Mouse (Mus musculus) liver, postnatal 0 days (tissue): Measurements from ENCODE around the gene Csrp1. TPM values are rescaled to one million over a fixed set of nuclear protein-coding genes. Genes with fewer than 3 reads are reported as not detected.

Source experiments
- ATAC-seq: fragments of 200-750 bp; cut with Nextera tagmentation; 2 replicates; pipeline ENCODE4 v1.8.0; 2017; ENCODE audit warnings: mild to moderate bottlenecking, moderate library complexity
- DNase-seq: peaks from one replicate; pipeline ENCODE4 v3.0.0-alpha.2; 2016
- H3K27ac ChIP-seq: fragments of 300-500 bp; sonication (generic); 2 replicates; pipeline ENCODE4 v1.5.1; 2014; ENCODE audit warnings: antibody characterized with exemption, moderate library complexity, mild to moderate bottlenecking, low read depth
- H3K27me3 ChIP-seq: fragments of 300-500 bp; sonication (generic); 2 replicates; pipeline ENCODE4 v1.6.1; 2014; ENCODE audit warnings: low read length, control low read depth, mixed read lengths; ENCODE audit not compliant: insufficient read depth
- H3K36me3 ChIP-seq: fragments of 300-500 bp; sonication (generic); replicated peaks from 2 replicates; pipeline ENCODE4 v1.6.1; 2014; ENCODE audit warnings: mild to moderate bottlenecking, control low read depth, low read length, moderate library complexity, mixed read lengths; ENCODE audit not compliant: insufficient read depth
- H3K4me1 ChIP-seq: fragments of 300-500 bp; sonication (generic); 2 replicates; pipeline ENCODE4 v1.6.1; 2014; ENCODE audit warnings: antibody characterized with exemption, mild to moderate bottlenecking, control low read depth; ENCODE audit not compliant: insufficient read depth
- H3K4me2 ChIP-seq: fragments of 300-500 bp; sonication (generic); 2 replicates; pipeline ENCODE4 v1.6.1; 2014; ENCODE audit warnings: low read depth, mild to moderate bottlenecking, low read length, moderate library complexity, mixed read lengths
- H3K4me3 ChIP-seq: fragments of 300-500 bp; sonication (generic); 2 replicates; pipeline ENCODE4 v1.5.1; 2014; ENCODE audit warnings: low read depth, low read length
- H3K9ac ChIP-seq: fragments of 300-500 bp; sonication (generic); replicated peaks from 2 replicates; pipeline ENCODE4 v1.6.1; 2014; ENCODE audit warnings: mild to moderate bottlenecking, moderate library complexity
- H3K9me3 ChIP-seq: fragments of 300-500 bp; sonication (generic); 2 replicates; pipeline ENCODE4 v1.6.1; 2016; ENCODE audit warnings: mild to moderate bottlenecking, control low read depth, low read length, mixed read lengths
- CTCF ChIP-seq: sonication (generic); IDR thresholded peaks from 2 replicates; pipeline ENCODE4 v1.5.1; 2016; ENCODE audit warnings: antibody characterized with exemption, low read depth
- EP300 ChIP-seq: IDR thresholded peaks from 2 replicates; pipeline ENCODE4 v1.6.1; 2016; ENCODE audit warnings: antibody characterized with exemption, low read depth, mild to moderate bottlenecking
- WGBS: fragments of 180-500 bp; shearing (Covaris S2); extraction: QIAGEN DNeasy Blood & Tissue Kit; methylation state at CpG from one replicate; pipeline ENCODE4 v1.1.7; 2014; ENCODE audit not compliant: insufficient replicate concordance; 5-methylcytosine and 5-hydroxymethylcytosine counted together
- polyA plus RNA-seq: library from polyadenylated mRNA; unstranded; fragments of >200 nt; fragmentation: Nextera tagmentation; extraction: Ambion mirVana; gene quantifications from 2 replicates; pipeline ENCODE4 v1.2.1, GENCODE M21; 2015

Csrp1 gene
- polyA plus RNA-seq, 1 experiment from 2014 or later = 23.5 TPM

GRCm38 (mm10) chr1:135725324-135725723 is 5.5 kb downstream of the Csrp1 start:
- H3K27me3 ChIP-seq = no peaks in the 10 kb centered on the region
- no peak for ATAC-seq
- no peak for DNase-seq
- no peaks in the 10 kb centered on the region for H3K36me3 ChIP-seq
- H3K4me2 ChIP-seq = no peak overlapping the region
- no peak overlapping the region for H3K9ac ChIP-seq
- H3K27ac ChIP-seq = no peak overlapping the region
- no peaks in the 10 kb centered on the region for H3K9me3 ChIP-seq
- WGBS = 64% methylated on average over 6 of the region's 6 CpGs
- peaks cover 13% of the 10 kb centered on the region for H3K4me1 ChIP-seq
- no peak for TF ChIP-seq EP300
- TF ChIP-seq CTCF = no peak
- H3K4me3 ChIP-seq = no peak overlapping the region

GRCm38 (mm10) chr1:135725936-135726335 is 6.1 kb downstream of the Csrp1 start:
- TF ChIP-seq EP300 (no peak), CTCF (no peak)
- H3K9me3 ChIP-seq = no peaks in the 10 kb centered on the region
- no peaks in the 10 kb centered on the region for H3K27me3 ChIP-seq
- peaks cover 18% of the 10 kb centered on the region for H3K4me1 ChIP-seq
- no peak overlapping the region for H3K27ac ChIP-seq
- no peak for ATAC-seq
- H3K36me3 ChIP-seq = no peaks in the 10 kb centered on the region
- no peak overlapping the region for H3K4me2 ChIP-seq
- no peak overlapping the region for H3K9ac ChIP-seq
- no peak overlapping the region for H3K4me3 ChIP-seq
- no peak for DNase-seq
- 47% methylated on average over 7 of the region's 7 CpGs for WGBS

DNA sequence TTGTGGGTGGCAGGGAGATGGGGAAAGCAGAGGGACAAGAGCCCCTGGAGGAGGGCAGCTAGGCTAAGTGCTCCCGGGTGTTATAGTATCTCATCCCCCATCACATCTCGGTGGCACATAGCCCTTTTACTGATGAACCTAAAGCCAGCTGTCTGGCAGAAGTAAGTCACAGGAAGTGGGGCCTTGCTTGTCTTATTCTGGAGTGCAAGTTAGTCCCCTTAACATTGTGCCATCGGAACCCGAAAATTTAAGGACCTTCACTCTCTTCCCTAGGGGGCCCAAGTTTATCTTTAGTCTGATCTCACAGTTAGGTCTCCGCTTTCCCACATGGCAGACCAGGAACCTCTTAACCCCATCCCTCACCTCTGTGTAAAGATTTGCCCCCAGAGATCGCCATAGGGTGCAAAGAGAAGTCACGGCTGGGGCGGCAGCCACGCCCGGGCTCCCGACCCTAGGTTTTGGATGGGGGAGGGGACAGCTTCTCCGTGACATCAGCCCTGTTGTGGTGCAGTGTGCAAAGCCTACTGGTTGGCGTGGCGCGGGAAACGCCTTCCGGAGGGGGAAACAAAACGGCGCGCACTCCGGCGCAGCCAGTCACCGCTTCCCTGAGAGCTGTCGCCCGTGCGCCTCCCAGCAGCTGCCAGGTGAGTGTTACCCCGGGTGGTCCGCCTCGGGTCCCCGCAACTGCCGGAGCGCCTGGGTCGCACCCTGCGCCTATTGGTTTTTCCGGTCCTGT is 8.9 kb downstream of the Csrp1 start:
- no peaks in the 10 kb centered on the region for H3K9me3 ChIP-seq
- DNase-seq (peak; percentile 91), ATAC-seq (peak; percentile 96)
- 2% methylated on average over 35 of the region's 35 CpGs for WGBS
- peak overlapping the region; percentile 88 for H3K9ac ChIP-seq
- H3K4me3 ChIP-seq = peak overlapping the region; percentile 83
- peak overlapping the region; percentile 88 for H3K27ac ChIP-seq
- H3K27me3 ChIP-seq = no peaks in the 10 kb centered on the region
- no peaks in the 10 kb centered on the region for H3K36me3 ChIP-seq
- H3K4me2 ChIP-seq = peak overlapping the region; percentile 92
- H3K4me1 ChIP-seq = peaks cover 26% of the 10 kb centered on the region
- TF ChIP-seq CTCF = no peak
- no peak for TF ChIP-seq EP300

- Histone ChIP-seq H3K4me2 (peak overlapping the region; percentile 92), H3K27ac (peak overlapping the region; percentile 88), H3K4me1 (peaks cover 27% of the 10 kb centered on the region), H3K27me3 (no peaks in the 10 kb centered on the region), H3K9me3 (no peaks in the 10 kb centered on the region), H3K4me3 (peak overlapping the region; percentile 83), H3K9ac (peak overlapping the region; percentile 88), H3K36me3 (no peaks in the 10 kb centered on the region)
- no peak for DNase-seq
- ATAC-seq = peak; percentile 67
- TF ChIP-seq EP300 (no peak), CTCF (no peak)
- WGBS = under 1% methylated on average over 11 of the region's 11 CpGs
Observed at GRCm38 (mm10) chr1:135729367-135729713, 9.5 kb downstream of the Csrp1 start.

DNA sequence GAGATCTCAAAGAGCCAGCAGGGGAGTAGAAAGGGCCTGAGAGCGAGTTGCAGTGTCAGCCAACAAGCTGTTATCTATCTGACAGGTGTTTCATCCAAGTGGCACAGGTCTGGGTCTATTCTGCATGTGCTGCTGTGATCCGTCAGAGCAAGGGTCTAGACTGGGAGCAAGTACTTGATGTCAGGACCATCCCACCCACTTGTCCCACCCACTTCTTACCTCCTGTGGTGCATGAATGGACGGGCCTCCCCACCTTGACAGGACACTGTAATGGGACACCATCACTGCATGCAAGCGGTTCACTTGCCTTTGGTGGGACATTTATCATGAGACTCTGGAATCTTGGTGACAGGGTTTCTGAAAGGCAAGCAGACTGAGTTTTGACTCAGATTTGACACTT is 10.0 kb downstream of the Csrp1 start:
- peak overlapping the region; percentile 83 for H3K4me3 ChIP-seq
- no peaks in the 10 kb centered on the region for H3K9me3 ChIP-seq
- H3K9ac ChIP-seq = peak overlapping the region; percentile 88
- ATAC-seq (no peak), DNase-seq (no peak)
- peak overlapping the region; percentile 88 for H3K27ac ChIP-seq
- no peaks in the 10 kb centered on the region for H3K36me3 ChIP-seq
- TF ChIP-seq EP300 (no peak), CTCF (no peak)
- peaks cover 31% of the 10 kb centered on the region for H3K4me1 ChIP-seq
- peak overlapping the region; percentile 92 for H3K4me2 ChIP-seq
- WGBS = 17% methylated on average over 4 of the region's 4 CpGs
- H3K27me3 ChIP-seq = no peaks in the 10 kb centered on the region

GRCm38 (mm10) chr1:135730296-135730695 is 10.4 kb downstream of the Csrp1 start:
- Histone ChIP-seq H3K4me3 (peak overlapping the region; percentile 83; the same call in 1 of the 2 replicates), H3K4me1 (peaks cover 34% of the 10 kb centered on the region), H3K9me3 (no peaks in the 10 kb centered on the region), H3K36me3 (no peaks in the 10 kb centered on the region), H3K9ac (peak overlapping the region; percentile 88; the same call in 1 of the 2 replicates), H3K27me3 (no peaks in the 10 kb centered on the region), H3K27ac (no peak overlapping the region), H3K4me2 (peak overlapping the region; percentile 92)
- TF ChIP-seq CTCF = no peak
- 22% methylated on average over 3 of the region's 3 CpGs for WGBS
- ATAC-seq (no peak), DNase-seq (no peak)
